Mouse (Mus musculus): ENCODE data around the gene Sgca. TPM values are rescaled to one million over a fixed set of nuclear protein-coding genes. Genes with fewer than 3 reads are reported as not detected.

Sgca gene
- total RNA-seq, 2 experiments from 2014 or later = 185 to 194 TPM

Other genes starting within 250 kb of the Sgca start
- under 1 TPM; 0.80 to 0.81 TPM for gene Cdc34b, start 234.5 kb downstream of the Sgca start, total RNA-seq (2021)
- not detected for gene Tmem92, start 193.6 kb downstream of the Sgca start, total RNA-seq (2021)
- gene Col1a1, start 40.1 kb downstream of the Sgca start, total RNA-seq (2021) = 1,000 to 10,000 TPM; 5,070 to 7,999 TPM
- gene Hils1, start 8.7 kb downstream of the Sgca start, total RNA-seq (2021) = not detected
- 10 to 100 TPM; 46.8 to 54.9 TPM for gene Ppp1r9b, start 14.7 kb upstream of the Sgca start, total RNA-seq (2021)
- 1 to 10 TPM; 3.5 to 6.1 TPM for gene Samd14, start 33.6 kb upstream of the Sgca start, total RNA-seq (2021)
- gene Pdk2, start 65.0 kb upstream of the Sgca start, total RNA-seq (2021) = 100 to 1,000 TPM; 345 to 347 TPM
- 1 to 10 TPM; 3.4 to 4.6 TPM for gene Itga3, start 100.5 kb upstream of the Sgca start, total RNA-seq (2021)
- 1 to 10 TPM in 1 of 2 experiments, not detected in 1; 2.7 TPM for gene Dlx3, start 143.8 kb upstream of the Sgca start, total RNA-seq (2021)
- under 1 TPM in 1 of 2 experiments, not detected in 1; 0.32 TPM for gene Dlx4, start 169.9 kb upstream of the Sgca start, total RNA-seq (2021)